Mouse (Mus musculus) MEL (cell line): ENCODE data around the gene Gm21970.

Source experiments
- CTCF ChIP-seq, 3 experiments: IDR thresholded peaks in 2 of 3; conservative IDR thresholded peaks in 1 of 3; 2 replicates each; pipeline ENCODE4 v1.5.1; 2011 to 2012; ENCODE audit warnings: low read length in 3 of 3, low read depth in 2 of 3, mild to moderate bottlenecking in 2 of 3, improper control_type of control experiment in 1 of 3, inconsistent platforms in 1 of 3, mixed read lengths in 1 of 3, moderate library complexity in 1 of 3; ENCODE audit not compliant: control insufficient read depth in 1 of 3, insufficient read depth in 1 of 3, poor library complexity in 1 of 3, severe bottlenecking in 1 of 3
- E2F4 ChIP-seq: IDR thresholded peaks from 2 replicates; pipeline ENCODE4 v1.6.1; 2011; ENCODE audit warnings: low read depth, low read length, improper control_type of control experiment, borderline replicate concordance
- EP300 ChIP-seq, 2 experiments: IDR thresholded peaks; 2 replicates each; pipeline ENCODE4 v1.6.1; 2011; ENCODE audit warnings: improper control_type of control experiment in 2 of 2, low read length in 2 of 2, low read depth in 1 of 2, mild to moderate bottlenecking in 1 of 2
- GATA1 ChIP-seq: IDR thresholded peaks from 2 replicates; pipeline ENCODE4 v1.6.1; 2011; ENCODE audit warnings: low read depth, low read length, improper control_type of control experiment
- HCFC1 ChIP-seq: IDR thresholded peaks from 2 replicates; pipeline ENCODE4 v1.6.1; 2012; ENCODE audit warnings: low read depth, mild to moderate bottlenecking, inconsistent platforms, low read length, improper control_type of control experiment, moderate library complexity
- JUND ChIP-seq: IDR thresholded peaks from 2 replicates; pipeline ENCODE4 v1.6.1; 2011; ENCODE audit warnings: low read depth, mild to moderate bottlenecking, improper control_type of control experiment, low read length
- MAX ChIP-seq: IDR thresholded peaks from 2 replicates; pipeline ENCODE4 v1.6.1; 2011; ENCODE audit warnings: low read length, improper control_type of control experiment
- MAZ ChIP-seq: IDR thresholded peaks from 2 replicates; pipeline ENCODE4 v1.6.1; 2012; ENCODE audit warnings: low read depth, mild to moderate bottlenecking, inconsistent platforms, low read length, improper control_type of control experiment
- POLR2A ChIP-seq, 2 experiments: IDR thresholded peaks; 2 replicates each; pipeline ENCODE4 v1.6.1; 2011 to 2012; ENCODE audit warnings: low read length in 2 of 2, mild to moderate bottlenecking in 2 of 2, control low read depth in 1 of 2, improper control_type of control experiment in 1 of 2, low read depth in 1 of 2, moderate library complexity in 1 of 2; ENCODE audit not compliant: control insufficient read depth in 1 of 2, insufficient read depth in 1 of 2, poor library complexity in 1 of 2
- SIN3A ChIP-seq: IDR thresholded peaks from 2 replicates; pipeline ENCODE4 v1.6.1; 2012; ENCODE audit warnings: low read length, improper control_type of control experiment, inconsistent platforms
- USF1 ChIP-seq: IDR thresholded peaks from 2 replicates; pipeline ENCODE4 v1.6.1; 2014; ENCODE audit warnings: low read depth, mild to moderate bottlenecking, inconsistent platforms, low read length, improper control_type of control experiment, moderate library complexity
- ZMIZ1 ChIP-seq: IDR thresholded peaks from 2 replicates; pipeline ENCODE4 v1.6.1; 2012; ENCODE audit warnings: low read depth, mild to moderate bottlenecking, inconsistent platforms, low read length, improper control_type of control experiment, moderate library complexity
- ZNF384 ChIP-seq: IDR thresholded peaks from 2 replicates; pipeline ENCODE4 v1.6.1; 2012; ENCODE audit warnings: low read depth, mild to moderate bottlenecking, inconsistent platforms, low read length, improper control_type of control experiment

DNA sequence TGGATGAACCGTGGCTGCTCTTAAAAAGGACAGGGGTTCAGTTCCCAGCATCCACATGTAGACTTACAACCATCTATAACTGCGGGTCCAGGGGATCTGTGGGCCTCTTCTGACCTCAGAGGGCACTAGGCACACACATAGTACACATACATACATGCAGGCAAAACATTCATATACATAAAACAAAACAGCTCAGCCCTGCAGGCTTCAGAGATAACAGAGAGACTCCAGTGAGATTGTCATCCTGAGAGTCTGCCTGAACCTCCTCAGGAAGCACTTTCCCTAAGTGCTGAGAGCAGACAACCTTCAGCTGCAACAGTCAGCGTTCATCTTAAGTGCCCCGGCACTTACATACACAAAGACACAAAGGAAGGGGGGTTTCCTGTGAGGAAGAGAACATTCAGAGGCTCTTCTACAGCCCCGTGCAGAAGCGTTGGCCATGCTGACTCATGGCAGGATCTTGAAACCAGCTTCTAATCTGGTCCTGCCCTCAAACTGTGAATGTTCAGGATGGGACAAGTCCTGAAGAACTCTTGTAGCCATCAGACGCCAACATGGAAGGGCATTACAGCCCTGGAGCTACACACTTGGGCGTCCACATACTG, 41.9 kb downstream of the Gm21970 start:
- TF ChIP-seq POLR2A (IDR thresholded peaks at IDR 0.05; ENCODE audit: control insufficient read depth in 1 of 2, insufficient read depth in 1 of 2, low read depth in 1 of 2, low read length in 2 of 2, poor library complexity in 1 of 2) (no peak), USF1 (no peak), EP300 (IDR thresholded peaks at IDR 0.05; ENCODE audit: low read depth in 1 of 2, low read length in 2 of 2) (no peak), CTCF (IDR thresholded peaks at IDR 0.05 in 2 of 3, conservative IDR thresholded peaks at IDR 0.05 in 1 of 3; ENCODE audit: control insufficient read depth in 1 of 3, insufficient read depth in 1 of 3, low read depth in 2 of 3, low read length in 3 of 3, poor library complexity in 1 of 3, severe bottlenecking in 1 of 3) (no peak), E2F4 (no peak), JUND (no peak), MAZ (no peak), MAX (no peak), HCFC1 (no peak), SIN3A (no peak), ZMIZ1 (no peak), ZNF384 (no peak), GATA1 (no peak)
